Mouse (Mus musculus): ENCODE measurements around the gene Hivep3. TPM values are rescaled to one million over a fixed set of nuclear protein-coding genes. Genes with fewer than 3 reads are reported as not detected.

Hivep3 gene
- polyA plus RNA-seq, 1 experiment from 2014 or later, result 2.1 TPM

- WGBS, result 79% methylated on average over 3 of the region's 3 CpGs
- no peaks in the 10 kb centered on the region for H3K9me3 ChIP-seq
- H3K4me1 ChIP-seq (replicated peaks), result peaks cover 38% of the 10 kb centered on the region
- no peak for DNase-seq (ENCODE audit: low spot score)
- no peak overlapping the region for H3K27ac ChIP-seq
- no peaks in the 10 kb centered on the region for H3K36me3 ChIP-seq
- H3K27me3 ChIP-seq (ENCODE audit: insufficient read depth, poor library complexity, severe bottlenecking), result no peaks in the 10 kb centered on the region
- no peak overlapping the region for H3K4me3 ChIP-seq
Observed at GRCm38 (mm10) chr4:119990346-119990745, 256.8 kb downstream of the Hivep3 start.

GRCm38 (mm10) chr4:119990841-119991240, 257.3 kb downstream of the Hivep3 start:
- H3K36me3 ChIP-seq, result no peaks in the 10 kb centered on the region
- H3K27ac ChIP-seq, result no peak overlapping the region
- DNase-seq (ENCODE audit: low spot score), result no peak
- H3K4me1 ChIP-seq (replicated peaks), result peaks cover 38% of the 10 kb centered on the region
- H3K4me3 ChIP-seq, result no peak overlapping the region
- H3K27me3 ChIP-seq (ENCODE audit: insufficient read depth, poor library complexity, severe bottlenecking), result no peaks in the 10 kb centered on the region
- no peaks in the 10 kb centered on the region for H3K9me3 ChIP-seq
- 93% methylated on average over 3 of the region's 3 CpGs for WGBS

GRCm38 (mm10) chr4:119991758-119992157, 258.2 kb downstream of the Hivep3 start:
- no peak for DNase-seq (ENCODE audit: low spot score)
- Histone ChIP-seq H3K4me1 (replicated peaks) (peaks cover 29% of the 10 kb centered on the region), H3K4me3 (no peak overlapping the region), H3K9me3 (no peaks in the 10 kb centered on the region), H3K36me3 (no peaks in the 10 kb centered on the region), H3K27ac (no peak overlapping the region), H3K27me3 (ENCODE audit: insufficient read depth, poor library complexity, severe bottlenecking) (no peaks in the 10 kb centered on the region)
- 66% methylated on average over 4 of the region's 4 CpGs for WGBS

- Histone ChIP-seq H3K27ac (no peak overlapping the region), H3K36me3 (no peaks in the 10 kb centered on the region)
- WGBS, result 89% methylated on average over 1 of the region's 1 CpGs
Observed at GRCm38 (mm10) chr4:119996377-119996776, 262.8 kb downstream of the Hivep3 start.

GRCm38 (mm10) chr4:119997351-119997750, 263.8 kb downstream of the Hivep3 start:
- Histone ChIP-seq H3K4me3 (no peak overlapping the region), H3K4me1 (replicated peaks) (peaks cover 12% of the 10 kb centered on the region), H3K9me3 (no peaks in the 10 kb centered on the region), H3K36me3 (no peaks in the 10 kb centered on the region), H3K27me3 (ENCODE audit: insufficient read depth, poor library complexity, severe bottlenecking) (no peaks in the 10 kb centered on the region), H3K27ac (no peak overlapping the region)
- 91% methylated on average over 7 of the region's 7 CpGs for WGBS
- DNase-seq (ENCODE audit: low spot score), result no peak

More at GRCm38 (mm10) chr4:119996377-119996776, 262.8 kb downstream of the Hivep3 start:
- Histone ChIP-seq H3K9me3 (no peaks in the 10 kb centered on the region), H3K27me3 (ENCODE audit: insufficient read depth, poor library complexity, severe bottlenecking) (no peaks in the 10 kb centered on the region), H3K4me1 (replicated peaks) (peaks cover 12% of the 10 kb centered on the region), H3K4me3 (no peak overlapping the region)
- no peak for DNase-seq (ENCODE audit: low spot score)

- Histone ChIP-seq H3K27ac (0 out of 2 replicates have a peak overlapping the region, but pooled peaks have one; percentile 45), H3K9me3 (no peaks in the 10 kb centered on the region), H3K4me1 (replicated peaks) (peaks cover 22% of the 10 kb centered on the region), H3K36me3 (no peaks in the 10 kb centered on the region), H3K27me3 (ENCODE audit: insufficient read depth, poor library complexity, severe bottlenecking) (no peaks in the 10 kb centered on the region), H3K4me3 (no peak overlapping the region)
- no peak for DNase-seq (ENCODE audit: low spot score)
- WGBS, result 45% methylated on average over 5 of the region's 5 CpGs
Observed at GRCm38 (mm10) chr4:119998911-119999310, 265.3 kb downstream of the Hivep3 start.

GRCm38 (mm10) chr4:120000881-120001280, 267.3 kb downstream of the Hivep3 start:
- DNase-seq (ENCODE audit: low spot score), result no peak
- 76% methylated on average over 7 of the region's 7 CpGs for WGBS
- H3K4me3 ChIP-seq, result no peak overlapping the region
- H3K36me3 ChIP-seq, result no peaks in the 10 kb centered on the region
- peak overlapping the region; percentile 31; the same call in 1 of the 2 replicates for H3K27ac ChIP-seq
- no peaks in the 10 kb centered on the region for H3K9me3 ChIP-seq
- no peaks in the 10 kb centered on the region for H3K27me3 ChIP-seq (ENCODE audit: insufficient read depth, poor library complexity, severe bottlenecking)
- peaks cover 22% of the 10 kb centered on the region for H3K4me1 ChIP-seq (replicated peaks)

GRCm38 (mm10) chr4:120003006-120003405, 269.4 kb downstream of the Hivep3 start:
- Histone ChIP-seq H3K4me1 (replicated peaks) (peaks cover 27% of the 10 kb centered on the region), H3K27ac (no peak overlapping the region; the same call in 1 of the 2 replicates), H3K36me3 (no peaks in the 10 kb centered on the region), H3K4me3 (no peak overlapping the region), H3K27me3 (ENCODE audit: insufficient read depth, poor library complexity, severe bottlenecking) (no peaks in the 10 kb centered on the region), H3K9me3 (no peaks in the 10 kb centered on the region)
- WGBS, result 42% methylated on average over 3 of the region's 3 CpGs
- no peak for DNase-seq (ENCODE audit: low spot score)

- Histone ChIP-seq H3K4me3 (no peak overlapping the region), H3K9me3 (no peaks in the 10 kb centered on the region), H3K27ac (no peak overlapping the region), H3K4me1 (replicated peaks) (peaks cover 22% of the 10 kb centered on the region), H3K27me3 (ENCODE audit: insufficient read depth, poor library complexity, severe bottlenecking) (no peaks in the 10 kb centered on the region; the same call in 1 of the 2 replicates), H3K36me3 (no peaks in the 10 kb centered on the region)
- no peak for DNase-seq (ENCODE audit: low spot score)
- 82% methylated on average over 6 of the region's 6 CpGs for WGBS
Observed at GRCm38 (mm10) chr4:120006046-120006445, 272.5 kb downstream of the Hivep3 start.

GRCm38 (mm10) chr4:120007889-120008288, 274.3 kb downstream of the Hivep3 start:
- H3K27me3 ChIP-seq (ENCODE audit: insufficient read depth, poor library complexity, severe bottlenecking), result no peaks in the 10 kb centered on the region; the same call in 1 of the 2 replicates
- no peaks in the 10 kb centered on the region for H3K36me3 ChIP-seq
- DNase-seq (ENCODE audit: low spot score), result no peak
- 74% methylated on average over 3 of the region's 3 CpGs for WGBS
- H3K4me1 ChIP-seq (replicated peaks), result peaks cover 30% of the 10 kb centered on the region
- H3K4me3 ChIP-seq, result no peak overlapping the region
- no peak overlapping the region for H3K27ac ChIP-seq
- no peaks in the 10 kb centered on the region for H3K9me3 ChIP-seq

GRCm38 (mm10) chr4:120009151-120009550, 275.6 kb downstream of the Hivep3 start:
- no peak for DNase-seq (ENCODE audit: low spot score)
- no peaks in the 10 kb centered on the region; the same call in 1 of the 2 replicates for H3K27me3 ChIP-seq (ENCODE audit: insufficient read depth, poor library complexity, severe bottlenecking)
- no peak overlapping the region for H3K4me3 ChIP-seq
- 86% methylated on average over 2 of the region's 2 CpGs for WGBS
- H3K36me3 ChIP-seq, result no peaks in the 10 kb centered on the region
- no peaks in the 10 kb centered on the region for H3K9me3 ChIP-seq
- peaks cover 22% of the 10 kb centered on the region for H3K4me1 ChIP-seq (replicated peaks)
- no peak overlapping the region for H3K27ac ChIP-seq

- no peak for DNase-seq (ENCODE audit: low spot score)
- Histone ChIP-seq H3K4me3 (no peak overlapping the region), H3K27me3 (ENCODE audit: insufficient read depth, poor library complexity, severe bottlenecking) (no peaks in the 10 kb centered on the region; the same call in 1 of the 2 replicates), H3K36me3 (no peaks in the 10 kb centered on the region), H3K27ac (no peak overlapping the region), H3K4me1 (replicated peaks) (peaks cover 22% of the 10 kb centered on the region), H3K9me3 (no peaks in the 10 kb centered on the region)
- WGBS, result 72% methylated on average over 10 of the region's 10 CpGs
Observed at GRCm38 (mm10) chr4:120011788-120012187, 278.2 kb downstream of the Hivep3 start.

- Histone ChIP-seq H3K4me1 (replicated peaks) (peaks cover 27% of the 10 kb centered on the region), H3K9me3 (no peaks in the 10 kb centered on the region), H3K27me3 (ENCODE audit: insufficient read depth, poor library complexity, severe bottlenecking) (no peaks in the 10 kb centered on the region; the same call in 1 of the 2 replicates), H3K27ac (no peak overlapping the region), H3K4me3 (no peak overlapping the region), H3K36me3 (no peaks in the 10 kb centered on the region)
- DNase-seq (ENCODE audit: low spot score), result no peak
- 88% methylated on average over 1 of the region's 1 CpGs for WGBS
Observed at GRCm38 (mm10) chr4:120012891-120013290, 279.3 kb downstream of the Hivep3 start.

- WGBS, result 86% methylated on average over 5 of the region's 5 CpGs
- Histone ChIP-seq H3K27me3 (ENCODE audit: insufficient read depth, poor library complexity, severe bottlenecking) (peaks cover 5% of the 10 kb centered on the region), H3K4me3 (no peak overlapping the region), H3K9me3 (no peaks in the 10 kb centered on the region), H3K4me1 (replicated peaks) (peaks cover 10% of the 10 kb centered on the region; the same call in 1 of the 2 replicates), H3K27ac (no peak overlapping the region), H3K36me3 (no peaks in the 10 kb centered on the region)
- DNase-seq (ENCODE audit: low spot score), result no peak
Observed at GRCm38 (mm10) chr4:120018426-120018825, 284.8 kb downstream of the Hivep3 start.

Data from hindbrain, embryonic 10.5 days (tissue).